Mouse (Mus musculus) liver, adult 2 months (tissue): ENCODE results near the gene Prex1. TPM values are rescaled to one million over a fixed set of nuclear protein-coding genes. Genes with fewer than 3 reads are reported as not detected.

Source experiments
- DNase-seq: peaks from one replicate; pipeline ENCODE4 v3.0.0-alpha.2; 2011; ENCODE audit warnings: low read depth, low spot score; ENCODE audit errors: extremely low read depth
- H3K27ac ChIP-seq: fragments of 200-500 bp; replicated peaks from 2 replicates; pipeline ENCODE4 v1.5.1; 2012; ENCODE audit warnings: low read depth, mild to moderate bottlenecking, control low read depth, inconsistent platforms, low read length; ENCODE audit not compliant: insufficient read depth
- H3K27me3 ChIP-seq: fragments of 200-500 bp; 2 replicates; pipeline ENCODE4 v1.6.1; 2012; ENCODE audit warnings: mild to moderate bottlenecking, moderate library complexity, low read length, inconsistent platforms; ENCODE audit not compliant: control insufficient read depth, insufficient read depth
- H3K36me3 ChIP-seq: fragments of 200-500 bp; 2 replicates; pipeline ENCODE4 v1.6.1; 2012; ENCODE audit warnings: low read length, inconsistent platforms; ENCODE audit not compliant: control insufficient read depth, insufficient read depth
- H3K4me1 ChIP-seq: fragments of 200-500 bp; 2 replicates; pipeline ENCODE4 v1.6.1; 2011; ENCODE audit warnings: low read length; ENCODE audit not compliant: control insufficient read depth, insufficient read depth
- H3K4me3 ChIP-seq: fragments of 200-500 bp; 2 replicates; pipeline ENCODE4 v1.5.1; 2011; ENCODE audit warnings: low read depth, mild to moderate bottlenecking, control low read depth, low read length, moderate library complexity; ENCODE audit not compliant: insufficient read depth
- H3K79me2 ChIP-seq: fragments of 200-500 bp; 2 replicates; pipeline ENCODE4 v1.6.1; 2012; ENCODE audit warnings: inconsistent platforms, mild to moderate bottlenecking, low read length, moderate library complexity; ENCODE audit not compliant: control insufficient read depth, insufficient read depth
- H3K9ac ChIP-seq: fragments of 200-500 bp; 2 replicates; pipeline ENCODE4 v1.6.1; 2012; ENCODE audit warnings: low read depth, mild to moderate bottlenecking, control low read depth, inconsistent platforms, low read length
- CTCF ChIP-seq: fragments of 200-500 bp; IDR thresholded peaks from 2 replicates; pipeline ENCODE4 v1.5.1; 2011; ENCODE audit warnings: low read depth, low read length, control low read depth
- POLR2A ChIP-seq: fragments of 200-500 bp; IDR thresholded peaks from 2 replicates; pipeline ENCODE4 v1.6.1; 2011; ENCODE audit warnings: low read length, control low read depth; ENCODE audit not compliant: insufficient read depth; ENCODE audit errors: extremely low read depth
- WGBS: fragments of 180-500 bp; shearing (Covaris S2); methylation state at CpG from one replicate; pipeline ENCODE4 v1.1.7; 2018; 5-methylcytosine and 5-hydroxymethylcytosine counted together
- polyA plus RNA-seq: library from polyadenylated mRNA; depleted of rRNA; stranded (reverse); fragments of >200 nt; gene quantifications from 2 replicates; pipeline ENCODE4 v1.2.3, GENCODE M21; 2012
- total RNA-seq: library from RNA; depleted of rRNA; stranded (reverse); fragments of >200 nt; gene quantifications from 2 replicates; pipeline ENCODE4 v1.2.3, GENCODE M21; 2014

Gene Prex1
- total and polyA plus RNA-seq, 2 experiments: 2.0 to 5.6 TPM

DNA sequence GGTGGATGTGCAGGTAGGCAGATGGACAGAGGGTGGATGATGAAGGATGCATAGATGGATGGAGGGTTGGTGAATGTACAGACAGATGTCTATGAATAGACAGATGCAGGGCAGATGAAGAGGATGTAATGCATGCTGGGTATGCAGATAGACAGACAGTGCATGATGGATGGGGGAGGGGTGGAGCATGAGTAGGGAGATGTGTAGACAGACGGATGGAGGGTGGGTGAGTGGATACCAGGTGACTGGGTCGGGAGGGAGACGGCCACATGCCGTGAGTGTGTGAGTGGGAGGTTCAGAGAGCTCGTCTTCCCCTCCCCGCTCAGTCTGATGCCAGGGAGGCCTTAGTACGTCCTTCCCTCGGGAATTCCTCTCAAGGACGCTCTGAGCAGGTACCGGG is 134.3 kb downstream of the Prex1 start:
- no peaks in the 10 kb centered on the region for H3K36me3 ChIP-seq
- H3K79me2 ChIP-seq: no peaks in the 10 kb centered on the region
- TF ChIP-seq CTCF: no peak
- no peak for TF ChIP-seq POLR2A
- H3K4me1 ChIP-seq: no peaks in the 10 kb centered on the region
- WGBS: 86% methylated on average over 10 of the region's 10 CpGs
- no peak overlapping the region for H3K9ac ChIP-seq
- no peaks in the 10 kb centered on the region for H3K27me3 ChIP-seq
- no peak for DNase-seq
- no peak overlapping the region for H3K27ac ChIP-seq
- no peak overlapping the region for H3K4me3 ChIP-seq

GRCm38 (mm10) chr2:166575419-166575818 is 138.2 kb downstream of the Prex1 start:
- no peak overlapping the region for H3K27ac ChIP-seq
- no peaks in the 10 kb centered on the region for H3K27me3 ChIP-seq
- WGBS: 73% methylated on average over 17 of the region's 17 CpGs
- DNase-seq: no peak
- TF ChIP-seq CTCF: no peak
- no peak for TF ChIP-seq POLR2A
- H3K79me2 ChIP-seq: no peaks in the 10 kb centered on the region
- no peaks in the 10 kb centered on the region for H3K4me1 ChIP-seq
- no peaks in the 10 kb centered on the region for H3K36me3 ChIP-seq
- no peak overlapping the region for H3K4me3 ChIP-seq
- no peak overlapping the region for H3K9ac ChIP-seq

DNA sequence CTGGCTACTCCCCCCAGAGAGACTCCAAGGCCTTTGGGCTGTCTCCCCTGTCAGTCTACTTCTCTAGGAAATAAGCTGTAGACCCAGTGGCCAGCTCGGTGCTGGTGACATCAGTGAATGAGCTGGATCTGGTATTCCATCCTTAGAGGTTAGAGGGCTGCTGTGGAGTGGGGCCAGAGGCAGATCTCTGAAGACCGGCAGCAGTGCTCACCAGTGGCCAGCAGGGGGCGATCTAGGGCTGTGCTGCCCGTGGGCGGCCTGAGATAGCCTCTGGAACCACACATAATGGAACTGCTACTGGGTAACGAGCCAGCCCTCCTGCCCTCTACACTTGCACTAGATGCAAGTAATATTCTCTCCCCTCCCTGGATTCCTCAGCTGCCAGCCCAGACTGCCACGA is 138.7 kb downstream of the Prex1 start:
- H3K36me3 ChIP-seq: no peaks in the 10 kb centered on the region
- no peak for DNase-seq
- WGBS: 23% methylated on average over 7 of the region's 7 CpGs
- H3K9ac ChIP-seq: no peak overlapping the region
- no peak overlapping the region for H3K27ac ChIP-seq
- no peaks in the 10 kb centered on the region for H3K4me1 ChIP-seq
- no peak overlapping the region for H3K4me3 ChIP-seq
- H3K79me2 ChIP-seq: no peaks in the 10 kb centered on the region
- no peaks in the 10 kb centered on the region for H3K27me3 ChIP-seq
- TF ChIP-seq CTCF (peak; percentile 94), POLR2A (no peak)

GRCm38 (mm10) chr2:166573621-166574020 is 140.0 kb downstream of the Prex1 start:
- no peak for DNase-seq
- Histone ChIP-seq H3K27ac (no peak overlapping the region), H3K9ac (no peak overlapping the region), H3K79me2 (no peaks in the 10 kb centered on the region), H3K4me3 (no peak overlapping the region), H3K36me3 (no peaks in the 10 kb centered on the region), H3K27me3 (no peaks in the 10 kb centered on the region), H3K4me1 (no peaks in the 10 kb centered on the region)
- TF ChIP-seq CTCF: no peak
- TF ChIP-seq POLR2A: no peak
- WGBS: 84% methylated on average over 5 of the region's 5 CpGs

GRCm38 (mm10) chr2:166572297-166572696 is 141.3 kb downstream of the Prex1 start:
- Histone ChIP-seq H3K27ac (no peak overlapping the region), H3K4me3 (no peak overlapping the region), H3K27me3 (no peaks in the 10 kb centered on the region), H3K79me2 (no peaks in the 10 kb centered on the region), H3K4me1 (no peaks in the 10 kb centered on the region), H3K9ac (no peak overlapping the region), H3K36me3 (no peaks in the 10 kb centered on the region)
- no peak for TF ChIP-seq CTCF
- TF ChIP-seq POLR2A: no peak
- 95% methylated on average over 3 of the region's 3 CpGs for WGBS
- DNase-seq: no peak

GRCm38 (mm10) chr2:166569182-166569581 is 144.4 kb downstream of the Prex1 start:
- H3K27me3 ChIP-seq: no peaks in the 10 kb centered on the region
- WGBS: 74% methylated on average over 9 of the region's 9 CpGs
- TF ChIP-seq POLR2A: no peak
- no peak for TF ChIP-seq CTCF
- peak; percentile 70 for DNase-seq
- no peaks in the 10 kb centered on the region; the same call in 1 of the 2 replicates for H3K4me1 ChIP-seq
- no peaks in the 10 kb centered on the region for H3K79me2 ChIP-seq
- no peak overlapping the region for H3K9ac ChIP-seq
- H3K4me3 ChIP-seq: no peak overlapping the region
- H3K27ac ChIP-seq: no peak overlapping the region
- no peaks in the 10 kb centered on the region for H3K36me3 ChIP-seq
